Mouse (Mus musculus): Measurements from ENCODE around the gene Fam25c.

Gene Fam25c

DNA sequence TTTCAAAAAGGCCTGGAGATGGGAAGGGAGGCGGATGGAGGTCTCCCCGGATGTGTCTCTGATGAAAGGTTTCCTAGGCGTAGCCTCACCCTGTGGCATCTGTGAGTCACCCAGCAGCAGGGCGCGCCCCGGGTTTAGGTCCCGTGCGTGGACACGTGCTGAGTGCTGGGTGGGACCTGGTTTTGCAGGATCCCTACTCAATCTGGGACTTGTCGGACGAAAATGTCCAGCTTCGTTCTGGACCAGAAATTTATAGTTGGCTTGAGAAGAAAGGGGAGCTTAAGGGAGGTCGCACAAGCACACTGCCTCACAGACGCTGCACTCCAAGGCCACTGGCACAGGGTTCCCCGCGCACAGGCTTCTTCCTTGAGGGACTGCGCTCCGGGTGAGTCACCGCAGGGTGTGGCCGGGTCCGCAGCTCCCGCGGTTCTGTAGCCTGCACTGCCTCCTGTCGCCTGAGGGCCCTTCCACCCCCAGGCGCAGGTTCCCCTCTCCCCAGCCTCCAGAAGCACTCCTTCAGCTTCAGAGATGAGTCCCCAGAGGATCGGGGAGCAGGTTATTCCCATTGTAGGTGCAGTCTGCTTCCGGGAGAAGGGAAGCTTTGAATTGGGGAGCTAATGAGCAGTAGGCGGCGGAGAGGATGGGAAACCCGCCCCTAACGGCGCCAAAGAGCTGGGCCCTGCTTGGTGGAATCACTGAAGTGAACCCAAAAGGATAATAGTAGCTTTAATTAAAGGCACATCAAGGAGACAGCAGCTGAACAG lies 8.4 kb upstream of the Fam25c start:
- DNase-seq (ENCODE audit: low read depth, low spot score): no peak

DNA sequence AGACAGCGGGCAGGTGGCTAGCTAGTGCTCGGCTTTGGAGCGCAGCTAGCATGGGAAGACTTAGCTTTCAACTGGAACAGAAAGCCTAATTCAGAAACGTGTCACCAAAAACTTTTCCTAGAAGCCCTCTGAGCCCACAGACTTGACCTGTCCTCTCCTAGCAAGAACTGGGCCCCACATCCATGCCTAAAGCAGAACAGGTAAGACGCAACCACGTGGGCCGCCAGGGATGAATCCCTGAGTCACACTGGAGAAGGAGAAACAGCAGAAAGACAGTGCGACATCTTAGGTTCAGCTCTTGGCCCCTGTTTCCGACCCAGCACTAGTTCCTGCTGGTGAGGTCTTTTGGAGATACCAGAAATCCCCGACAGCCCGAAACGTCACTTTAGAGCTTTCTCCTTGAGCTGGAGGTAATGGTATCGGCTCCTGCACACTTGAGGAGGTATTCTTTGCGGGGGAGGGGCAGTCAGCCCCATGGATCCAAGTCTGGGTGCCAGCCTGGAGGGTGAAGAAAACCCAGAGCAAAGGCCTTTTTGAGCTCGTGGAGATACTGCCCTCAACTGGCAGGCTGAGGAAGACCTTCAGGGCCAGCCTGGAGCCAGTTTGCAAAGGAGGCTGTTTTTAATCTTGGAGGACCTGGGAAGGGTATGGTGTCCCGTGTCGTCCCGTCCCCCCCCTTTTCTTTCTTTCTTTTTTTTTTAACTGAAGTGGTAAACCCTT lies 7.7 kb upstream of the Fam25c start:
- no peak for DNase-seq (ENCODE audit: low read depth, low spot score)

- DNase-seq (ENCODE audit: low read depth, low spot score): no peak
These were observed 6.9 kb upstream of the Fam25c start for GRCm38 (mm10) chr14:34362135-34362534.

DNA sequence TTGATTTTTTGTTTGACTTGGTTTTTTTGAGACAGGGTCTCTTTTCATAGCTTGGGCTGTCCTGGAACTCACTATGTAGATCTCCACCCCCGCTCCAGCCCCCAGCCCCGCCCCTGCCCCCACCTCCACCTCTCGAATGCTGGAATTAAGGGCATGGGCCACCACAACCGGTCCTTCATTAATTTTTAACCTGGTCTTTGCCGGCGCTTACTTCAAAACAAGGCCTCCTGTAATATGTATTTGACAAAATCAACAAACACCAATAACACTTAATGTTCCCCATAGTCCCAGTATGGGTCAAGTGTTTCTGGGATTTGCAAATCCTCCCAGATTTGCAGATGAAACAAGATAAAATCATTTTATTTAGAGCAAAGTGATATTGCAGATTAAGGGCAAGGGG lies 5.0 kb upstream of the Fam25c start:
- no peak for DNase-seq (ENCODE audit: low read depth, low spot score)

GRCm38 (mm10) chr14:34359676-34360244 lies 4.5 kb upstream of the Fam25c start:
- no peak for DNase-seq (ENCODE audit: low read depth, low spot score)

DNA sequence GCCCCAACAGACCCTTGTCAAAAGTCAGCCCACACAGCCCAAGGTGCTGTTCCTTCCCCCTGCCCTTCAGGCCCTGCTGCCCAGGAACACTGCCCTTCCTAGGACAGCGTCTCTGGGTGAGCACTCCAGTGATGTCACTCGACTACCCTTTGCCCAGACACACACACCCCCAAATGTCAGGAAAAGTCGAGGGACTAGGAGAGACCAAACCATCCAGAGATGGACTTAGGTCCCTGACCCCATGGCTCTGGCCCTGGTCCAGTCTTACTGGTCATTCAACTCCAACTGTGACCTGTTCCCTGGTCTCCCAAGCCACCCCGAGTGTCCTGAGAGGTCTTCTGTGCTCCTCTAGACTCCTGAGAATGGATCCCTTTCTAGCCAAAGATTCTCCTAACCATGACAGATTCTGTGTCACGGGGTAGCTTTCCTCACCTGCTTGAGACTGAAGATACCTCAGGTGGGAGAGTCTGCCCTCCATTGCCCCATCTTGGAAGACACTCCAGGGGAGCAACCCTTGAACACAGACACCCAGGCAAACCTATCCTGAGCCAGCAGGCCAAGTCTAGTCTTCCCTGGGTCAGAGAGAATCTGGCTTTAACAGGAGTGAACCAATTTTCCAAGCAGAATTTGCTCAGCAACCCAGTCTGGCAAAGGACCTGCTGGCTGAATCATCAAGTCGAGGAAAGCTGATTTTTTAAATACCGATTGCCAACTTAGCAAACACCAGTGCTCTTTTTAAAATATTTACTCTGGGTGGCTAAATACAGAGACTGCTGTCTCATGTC lies 2.6 kb upstream of the Fam25c start:
- DNase-seq (ENCODE audit: low read depth, low spot score): no peak

DNA sequence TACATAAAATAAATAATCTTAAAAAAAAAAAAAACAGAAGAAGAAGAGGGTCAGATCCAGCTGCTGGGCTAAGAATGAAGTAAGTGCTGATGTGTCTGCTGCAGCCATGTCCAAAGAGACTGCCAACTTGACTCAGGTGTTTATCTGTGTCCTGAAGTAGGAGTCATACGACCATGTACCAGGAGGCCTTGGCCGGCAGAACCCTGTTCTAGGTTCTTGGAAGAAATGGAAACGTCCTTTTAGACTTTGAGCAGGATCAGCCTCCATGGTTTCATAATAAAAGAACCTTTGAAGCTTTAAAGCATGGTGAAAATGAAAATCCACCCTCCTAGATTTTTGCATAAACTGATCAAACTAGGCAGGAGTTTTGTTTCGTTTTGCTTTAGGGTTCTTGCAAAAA lies 777 bp downstream of the Fam25c start:
- DNase-seq (ENCODE audit: low read depth, low spot score): no peak

DNA sequence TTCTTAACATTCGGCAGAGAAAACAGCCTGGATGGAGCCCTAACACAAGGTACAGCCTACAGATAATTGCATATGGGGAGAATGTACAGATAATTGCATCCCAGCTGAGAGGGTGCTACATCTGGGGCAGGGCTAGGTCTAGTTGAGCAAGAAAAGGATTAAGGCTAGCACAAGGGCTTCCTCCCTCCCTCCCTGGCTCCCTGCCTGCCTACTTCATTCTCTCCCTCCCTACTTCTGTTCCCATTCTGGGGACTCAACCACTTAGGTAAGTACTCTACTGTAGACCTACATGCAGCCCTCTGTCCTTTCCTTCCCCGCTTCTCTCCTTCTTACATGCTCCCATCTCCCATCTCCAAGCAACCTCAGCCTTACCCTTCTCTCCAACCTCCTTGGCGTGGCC lies 1.9 kb downstream of the Fam25c start:
- DNase-seq (ENCODE audit: low read depth, low spot score): no peak

DNA sequence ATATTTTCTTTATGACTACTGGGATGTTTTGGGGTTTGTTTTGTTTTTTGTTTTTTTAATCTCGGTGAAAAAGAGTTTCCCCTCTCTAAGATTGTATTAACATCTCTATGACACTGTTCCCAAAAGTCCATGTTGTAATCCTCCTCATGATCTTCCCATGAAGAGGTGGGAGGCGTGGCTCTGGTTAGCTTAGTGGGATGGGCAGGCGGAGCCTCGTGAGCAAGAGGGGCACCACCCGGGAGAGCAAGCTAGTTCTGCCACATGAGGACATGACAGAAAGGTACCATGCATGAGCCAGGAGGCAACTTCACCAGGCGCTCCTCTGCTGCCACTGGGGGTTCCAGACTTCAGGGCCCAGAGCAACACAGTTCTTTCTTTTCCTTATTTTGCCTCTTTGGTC lies 2.7 kb downstream of the Fam25c start:
- DNase-seq (ENCODE audit: low read depth, low spot score): no peak

DNA sequence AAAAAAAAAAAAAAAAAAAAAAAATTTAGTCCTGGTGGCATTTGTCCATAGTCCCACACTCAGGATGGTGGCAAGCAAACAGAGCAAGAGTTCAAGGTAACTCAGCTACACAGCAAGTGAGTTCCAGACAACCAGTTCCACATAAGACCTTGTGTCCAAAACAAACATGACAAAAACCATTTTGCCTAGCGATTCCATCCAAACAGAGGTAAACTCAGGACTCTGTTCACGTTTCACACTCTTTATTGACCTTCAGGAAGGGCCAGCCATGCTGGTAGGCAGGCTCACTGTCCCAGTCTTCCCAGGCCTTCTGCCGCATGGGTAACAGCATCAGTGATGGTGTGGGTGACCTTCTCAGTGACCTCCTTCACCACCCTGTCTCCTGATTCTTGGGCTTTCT lies 3.6 kb downstream of the Fam25c start:
- DNase-seq (ENCODE audit: low read depth, low spot score): no peak

DNA sequence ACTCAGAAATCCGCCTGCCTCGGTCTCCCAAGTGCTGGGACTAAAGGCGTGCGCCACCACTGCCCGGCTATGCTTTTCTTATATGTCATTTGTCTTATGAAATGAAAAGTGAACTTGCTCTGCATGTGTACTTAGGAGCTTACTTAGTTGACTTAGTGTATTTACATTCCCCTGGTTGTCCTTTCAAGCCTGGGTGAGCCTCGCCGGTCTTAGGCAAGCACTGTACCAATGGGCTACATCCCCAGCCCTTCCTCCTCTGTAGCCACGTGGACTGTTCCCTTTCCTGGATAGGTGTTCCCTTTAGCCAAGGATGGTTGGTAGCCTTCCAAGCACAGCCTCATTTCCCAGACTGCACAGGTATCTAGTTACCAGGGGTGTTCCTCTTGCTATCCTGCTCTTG lies 6.2 kb downstream of the Fam25c start:
- DNase-seq (ENCODE audit: low read depth, low spot score): no peak

DNA sequence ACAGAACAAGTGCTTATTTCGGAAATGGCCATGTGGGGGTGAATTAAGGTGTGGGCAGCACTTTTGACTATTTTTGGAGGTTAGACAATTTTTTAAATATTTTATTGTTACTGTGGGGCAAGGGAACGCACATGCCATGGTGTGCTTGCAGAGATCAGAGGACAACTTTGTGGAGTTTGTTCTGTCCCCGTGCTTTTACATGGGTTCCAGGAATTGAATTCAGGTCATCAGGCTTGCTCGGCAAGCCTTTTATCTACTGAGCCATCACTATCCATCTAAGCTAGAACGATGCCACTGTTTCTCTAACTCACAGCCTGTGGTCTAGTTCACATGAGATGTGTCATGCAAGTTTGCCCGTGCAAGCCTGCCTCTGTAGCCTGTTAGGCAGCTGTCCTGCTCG lies 6.9 kb downstream of the Fam25c start:
- DNase-seq (ENCODE audit: low read depth, low spot score): no peak

- DNase-seq (ENCODE audit: low read depth, low spot score): no peak
These were observed 8.1 kb downstream of the Fam25c start for GRCm38 (mm10) chr14:34347084-34347483.

DNA sequence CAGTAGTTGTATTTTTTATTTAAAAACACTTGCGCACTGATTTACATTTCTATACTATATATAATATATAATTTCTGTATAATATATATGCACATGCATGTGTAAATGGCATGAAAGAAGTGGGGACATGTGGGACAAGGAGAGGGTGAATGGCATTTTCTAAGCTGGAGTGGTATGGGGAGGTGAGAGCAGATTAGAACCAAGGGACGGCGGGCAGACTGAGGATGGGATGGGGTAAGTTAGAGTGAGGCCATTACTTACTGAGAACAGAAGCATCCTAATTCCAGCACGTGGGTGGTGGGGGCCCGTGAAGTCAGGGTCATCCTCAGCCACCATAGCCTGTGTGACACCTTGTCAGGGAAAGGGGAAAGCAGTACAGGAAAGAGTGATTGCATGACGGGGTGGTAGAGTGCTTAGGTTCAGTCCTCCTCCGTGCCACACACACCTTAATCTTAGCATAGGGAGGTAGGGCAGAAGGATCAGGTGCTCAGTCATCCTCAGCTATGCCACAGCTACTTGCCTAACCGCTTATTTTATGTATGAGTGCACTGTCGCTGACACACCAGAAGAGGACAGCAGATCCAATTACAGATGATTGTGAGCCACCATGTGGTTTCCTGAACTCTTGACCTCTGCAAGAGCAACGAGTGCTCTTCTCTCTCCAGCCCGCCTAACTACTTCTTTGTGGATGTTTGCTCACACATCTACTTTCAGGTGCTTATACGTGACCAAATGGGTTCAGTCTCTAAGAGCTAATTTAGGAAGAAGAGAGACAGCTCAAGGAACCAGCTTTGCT lies 9.3 kb downstream of the Fam25c start:
- no peak for DNase-seq (ENCODE audit: low read depth, low spot score)

DNA sequence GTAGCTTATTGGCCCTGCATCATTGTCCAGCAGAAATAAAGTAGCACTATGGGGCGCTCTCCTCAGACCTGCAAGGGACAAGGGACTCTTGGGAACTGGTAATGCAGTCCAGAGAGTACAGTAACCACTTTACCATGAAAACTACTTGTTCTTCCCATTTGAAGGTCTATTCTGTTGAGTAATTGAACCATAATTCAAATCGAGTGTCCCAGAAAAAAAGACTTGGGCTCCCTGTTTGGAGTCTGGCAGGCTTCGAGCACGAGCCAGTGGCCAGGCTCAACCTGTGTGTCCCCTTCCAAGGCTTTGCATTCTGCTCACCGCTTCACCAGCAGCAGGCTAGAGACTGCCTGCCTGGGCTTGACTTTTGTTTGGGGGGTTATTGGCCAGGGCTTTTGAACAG lies 10.9 kb downstream of the Fam25c start:
- DNase-seq (ENCODE audit: low read depth, low spot score): no peak

DNA sequence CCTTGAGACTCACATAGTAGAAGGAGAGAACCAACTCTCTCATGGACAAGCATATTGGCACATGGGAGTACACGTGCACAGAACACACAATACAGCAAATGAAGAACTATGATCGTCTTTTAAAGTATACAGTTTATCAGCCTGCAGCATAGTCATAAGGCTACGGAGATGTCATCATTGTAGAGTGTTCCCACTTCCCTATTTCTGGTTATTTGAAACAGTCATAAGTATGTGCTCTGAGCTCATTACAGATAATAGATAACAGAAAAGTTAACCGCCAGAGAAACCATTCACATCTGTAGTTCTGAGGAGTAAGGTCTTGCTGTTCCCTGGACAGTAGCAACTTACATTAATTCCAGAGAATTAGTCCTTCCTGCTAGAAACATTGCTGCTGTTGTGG lies 12.2 kb downstream of the Fam25c start:
- DNase-seq (ENCODE audit: low read depth, low spot score): no peak

DNA sequence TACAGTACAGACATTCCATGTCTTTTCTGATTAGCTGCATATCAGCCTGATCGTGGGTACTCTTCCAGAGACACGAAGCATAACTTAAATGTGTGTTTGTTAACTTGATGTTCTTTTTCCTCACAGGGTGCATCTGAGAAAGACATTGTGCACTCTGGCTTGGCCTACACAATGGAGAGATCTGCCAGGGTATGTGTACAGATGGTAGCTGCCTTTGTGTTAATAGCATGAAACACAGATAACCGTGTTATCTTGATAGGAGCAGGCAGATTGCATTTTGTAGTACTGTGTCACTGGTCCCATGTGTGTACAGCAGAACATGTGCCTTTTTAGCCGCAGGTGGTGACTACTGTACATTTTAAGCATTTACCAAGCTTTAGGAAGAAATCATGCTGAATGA lies 13.2 kb downstream of the Fam25c start:
- no peak for DNase-seq (ENCODE audit: low read depth, low spot score)

GRCm38 (mm10) chr14:34339446-34339845 lies 15.8 kb downstream of the Fam25c start:
- DNase-seq (ENCODE audit: low read depth, low spot score): no peak

DNA sequence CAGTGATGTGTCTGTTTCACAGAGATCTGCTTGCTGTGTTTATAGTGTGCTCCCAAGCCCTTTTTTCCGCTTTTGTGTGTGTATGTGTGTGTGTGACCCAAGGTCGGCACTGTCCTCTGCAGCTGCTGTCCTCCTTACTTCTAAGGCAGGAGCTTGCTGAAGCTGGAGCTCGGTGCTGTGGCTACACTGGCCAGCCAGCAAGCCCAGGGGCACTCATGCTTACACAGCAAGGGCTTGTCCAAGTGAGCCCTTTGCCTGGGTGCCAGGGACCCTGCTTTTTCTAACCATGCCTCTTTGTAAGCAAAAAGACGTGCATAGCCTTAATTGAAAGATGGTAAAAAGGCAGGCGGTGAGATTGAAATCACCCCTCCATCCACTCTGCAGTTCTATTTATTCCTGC lies 22.8 kb downstream of the Fam25c start:
- DNase-seq (ENCODE audit: low read depth, low spot score): no peak

GRCm38 (mm10) chr14:34331886-34332285 lies 23.3 kb downstream of the Fam25c start:
- DNase-seq (ENCODE audit: low read depth, low spot score): no peak

DNA sequence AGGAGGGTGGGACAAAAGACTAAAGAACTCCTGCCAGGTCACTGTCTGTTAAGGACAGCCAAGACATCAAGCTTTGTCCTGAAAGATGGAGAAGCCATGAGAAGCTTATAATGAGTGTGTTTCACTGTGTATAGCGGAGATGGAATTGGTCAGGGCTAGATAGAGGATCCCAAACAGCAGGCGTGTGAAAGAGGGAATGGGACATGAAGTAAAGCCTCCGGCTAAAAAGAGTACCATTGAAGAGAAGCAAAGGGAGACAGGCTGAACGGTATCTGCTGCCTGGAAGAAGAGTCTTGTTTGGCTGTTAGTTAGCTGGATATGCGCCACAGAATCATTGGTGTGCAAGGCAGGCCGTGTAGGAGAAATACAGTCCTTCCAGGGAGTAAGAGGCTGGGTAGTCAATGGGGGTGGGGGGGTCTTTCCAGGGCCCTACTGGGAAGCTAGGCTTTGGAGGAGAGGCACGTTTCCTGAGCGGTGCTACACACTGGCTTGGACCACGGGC lies 24.5 kb downstream of the Fam25c start:
- no peak for DNase-seq (ENCODE audit: low read depth, low spot score)
